Mouse (Mus musculus): ENCODE results near the gene Thrsp. TPM values are rescaled to one million over a fixed set of nuclear protein-coding genes. Genes with fewer than 3 reads are reported as not detected.

The Thrsp gene
- polyA plus RNA-seq, 1 experiment from 2014 or later, result 5.3 TPM

DNA sequence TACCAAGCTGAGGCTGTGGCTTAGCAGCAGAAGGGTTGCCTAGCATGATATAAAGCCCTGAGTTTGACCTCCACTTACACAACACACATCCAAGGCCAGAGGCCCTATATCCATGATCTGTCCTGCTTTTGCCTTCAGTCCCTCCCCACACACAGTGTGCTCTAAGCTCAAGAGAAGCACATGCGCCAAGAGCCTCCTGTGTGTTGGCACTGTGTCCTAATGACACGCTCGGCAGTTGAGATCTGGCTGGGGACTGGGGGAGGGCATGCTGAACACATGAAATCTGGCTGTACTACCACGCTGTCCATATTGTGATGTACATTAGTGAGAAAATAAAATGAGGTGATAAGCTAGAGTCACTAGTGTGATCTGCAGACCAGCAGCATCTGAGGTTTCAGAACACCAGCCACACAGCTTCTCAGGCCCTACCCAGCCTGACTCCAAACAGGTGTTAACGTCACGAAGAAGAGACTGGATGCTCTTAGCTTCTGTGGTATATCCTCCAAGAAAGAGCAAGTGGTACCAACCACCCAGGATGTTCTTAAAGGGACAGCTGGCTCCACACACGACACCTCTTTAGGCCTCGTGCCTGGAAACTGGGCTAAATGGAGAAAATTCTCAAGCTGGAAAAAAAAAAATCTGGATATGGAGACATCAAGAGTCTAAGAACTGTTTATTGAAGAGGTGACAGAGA lies 3.6 kb upstream of the Thrsp start:
- H3K27me3 ChIP-seq (replicated peaks; ENCODE audit: control insufficient read depth, insufficient read depth, low read length), result no peaks in the 10 kb centered on the region
- H3K27ac ChIP-seq (ENCODE audit: low read length), result no peak overlapping the region
- H3K9ac ChIP-seq (replicated peaks; ENCODE audit: low read depth, low read length), result no peak overlapping the region
- peaks cover 12% of the 10 kb centered on the region for H3K4me1 ChIP-seq (replicated peaks; ENCODE audit: control insufficient read depth, insufficient read depth, low read length)
- H3K9me3 ChIP-seq (ENCODE audit: control insufficient read depth, low read length), result no peaks in the 10 kb centered on the region
- H3K4me2 ChIP-seq (ENCODE audit: low read length), result no peak overlapping the region
- WGBS, result 56% methylated on average over 8 of the region's 8 CpGs
- no peaks in the 10 kb centered on the region for H3K36me3 ChIP-seq (ENCODE audit: control insufficient read depth, insufficient read depth)
- ATAC-seq, result no peak
- H3K4me3 ChIP-seq (replicated peaks; ENCODE audit: low read length), result no peak overlapping the region

DNA sequence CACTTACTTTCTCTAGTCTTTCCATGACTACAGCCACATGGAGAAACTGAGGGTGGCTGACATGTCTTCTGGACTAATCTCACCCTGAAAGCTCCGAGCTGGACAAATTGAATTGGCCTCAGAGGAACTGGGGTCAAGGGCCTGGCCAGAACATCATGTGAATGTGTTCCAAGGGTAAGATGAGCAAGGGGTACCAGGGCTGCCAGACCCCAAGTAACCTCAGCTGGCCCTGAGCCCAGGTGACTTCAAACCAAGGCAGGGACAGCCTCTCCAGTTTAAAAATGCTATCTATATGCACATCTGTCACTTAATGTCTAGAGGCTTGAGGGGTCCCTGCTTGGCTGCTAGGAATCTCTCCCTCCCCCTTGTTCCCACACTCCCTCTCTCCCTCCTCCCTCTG lies 2.9 kb upstream of the Thrsp start:
- 69% methylated on average over 1 of the region's 1 CpGs for WGBS
- H3K4me2 ChIP-seq (ENCODE audit: low read length), result no peak overlapping the region
- ATAC-seq, result no peak

DNA sequence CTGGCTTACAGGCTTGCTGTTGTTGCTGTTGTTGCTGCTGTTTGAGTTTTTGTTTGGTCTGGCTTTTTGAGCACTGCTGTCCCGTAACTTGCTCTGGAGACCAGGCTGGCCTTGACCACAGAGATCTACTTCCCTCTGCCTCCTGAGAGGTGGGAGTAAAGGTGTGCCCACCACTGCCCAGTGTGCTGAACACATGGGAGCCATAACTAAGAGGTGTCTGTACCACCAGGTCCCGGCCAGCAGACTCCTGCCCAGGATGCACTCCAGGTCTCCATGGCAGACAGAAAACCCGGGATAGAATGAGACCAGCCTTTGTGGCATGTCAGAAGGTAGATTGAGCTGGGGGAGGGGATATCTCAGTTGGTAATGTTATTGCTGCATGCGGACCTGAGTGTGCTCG lies 1.6 kb upstream of the Thrsp start:
- no peak overlapping the region for H3K4me2 ChIP-seq (ENCODE audit: low read length)
- H3K27me3 ChIP-seq (replicated peaks; ENCODE audit: control insufficient read depth, insufficient read depth, low read length), result no peaks in the 10 kb centered on the region
- no peaks in the 10 kb centered on the region for H3K9me3 ChIP-seq (ENCODE audit: control insufficient read depth, low read length)
- H3K9ac ChIP-seq (replicated peaks; ENCODE audit: low read depth, low read length), result no peak overlapping the region
- peaks cover 8% of the 10 kb centered on the region for H3K4me1 ChIP-seq (replicated peaks; ENCODE audit: control insufficient read depth, insufficient read depth, low read length)
- ATAC-seq, result no peak
- no peaks in the 10 kb centered on the region for H3K36me3 ChIP-seq (ENCODE audit: control insufficient read depth, insufficient read depth)
- no peak overlapping the region for H3K27ac ChIP-seq (ENCODE audit: low read length)
- H3K4me3 ChIP-seq (replicated peaks; ENCODE audit: low read length), result no peak overlapping the region
- WGBS, result 87% methylated on average over 5 of the region's 5 CpGs

More for the DNA sequence above, 2.9 kb upstream of the Thrsp start:
- H3K36me3 ChIP-seq (ENCODE audit: control insufficient read depth, insufficient read depth), result no peaks in the 10 kb centered on the region
- H3K4me1 ChIP-seq (replicated peaks; ENCODE audit: control insufficient read depth, insufficient read depth, low read length), result peaks cover 12% of the 10 kb centered on the region
- H3K9ac ChIP-seq (replicated peaks; ENCODE audit: low read depth, low read length), result no peak overlapping the region
- H3K9me3 ChIP-seq (ENCODE audit: control insufficient read depth, low read length), result no peaks in the 10 kb centered on the region
- no peak overlapping the region for H3K27ac ChIP-seq (ENCODE audit: low read length)
- no peak overlapping the region for H3K4me3 ChIP-seq (replicated peaks; ENCODE audit: low read length)
- no peaks in the 10 kb centered on the region for H3K27me3 ChIP-seq (replicated peaks; ENCODE audit: control insufficient read depth, insufficient read depth, low read length)

DNA sequence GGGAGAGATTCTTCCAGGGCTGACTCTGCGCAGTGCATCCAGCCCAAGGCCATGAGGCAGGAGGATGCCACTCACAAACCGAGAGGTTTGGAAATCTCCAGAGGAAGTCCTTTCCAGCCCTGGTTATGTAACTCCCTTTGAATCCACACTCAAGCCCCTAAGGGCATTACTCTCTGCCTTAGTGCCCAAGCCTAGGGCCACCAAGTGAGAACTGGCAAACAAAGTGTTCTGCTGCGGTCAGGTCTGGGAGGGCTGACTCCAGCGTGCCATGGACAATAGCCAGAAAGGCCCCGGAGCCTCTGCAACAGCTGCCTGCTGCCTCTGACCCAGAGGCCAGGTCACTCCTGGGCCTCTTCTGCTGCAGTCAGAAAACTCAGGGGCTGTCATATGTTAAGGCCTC lies 1.2 kb upstream of the Thrsp start:
- Histone ChIP-seq H3K9me3 (ENCODE audit: control insufficient read depth, low read length) (no peaks in the 10 kb centered on the region), H3K4me3 (replicated peaks; ENCODE audit: low read length) (no peak overlapping the region), H3K36me3 (ENCODE audit: control insufficient read depth, insufficient read depth) (no peaks in the 10 kb centered on the region), H3K9ac (replicated peaks; ENCODE audit: low read depth, low read length) (no peak overlapping the region), H3K4me2 (ENCODE audit: low read length) (no peak overlapping the region), H3K4me1 (replicated peaks; ENCODE audit: control insufficient read depth, insufficient read depth, low read length) (peaks cover 8% of the 10 kb centered on the region), H3K27me3 (replicated peaks; ENCODE audit: control insufficient read depth, insufficient read depth, low read length) (no peaks in the 10 kb centered on the region), H3K27ac (ENCODE audit: low read length) (no peak overlapping the region)
- ATAC-seq, result no peak
- WGBS, result 77% methylated on average over 5 of the region's 5 CpGs

DNA sequence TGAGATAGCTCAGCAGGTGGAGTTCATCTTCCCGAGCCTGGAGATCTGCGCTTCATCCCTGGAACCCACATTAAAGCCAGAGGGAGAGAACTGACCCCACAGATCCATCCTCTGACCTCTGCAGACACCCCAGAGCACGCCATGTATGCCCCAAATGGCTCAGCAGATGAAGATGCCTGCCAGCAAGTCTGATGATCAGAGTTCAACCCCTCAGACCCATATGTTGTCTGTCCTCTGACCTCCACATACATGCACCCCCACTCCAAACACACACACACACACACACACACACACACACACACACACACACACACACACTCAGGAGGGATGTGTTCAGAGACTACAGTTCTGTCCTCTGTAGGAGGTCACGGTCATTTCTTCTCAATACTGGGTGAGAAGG lies 1.1 kb downstream of the Thrsp start:
- H3K27me3 ChIP-seq (replicated peaks; ENCODE audit: control insufficient read depth, insufficient read depth, low read length), result no peaks in the 10 kb centered on the region
- H3K36me3 ChIP-seq (ENCODE audit: control insufficient read depth, insufficient read depth), result no peaks in the 10 kb centered on the region
- H3K4me1 ChIP-seq (replicated peaks; ENCODE audit: control insufficient read depth, insufficient read depth, low read length), result peaks cover 8% of the 10 kb centered on the region
- H3K9me3 ChIP-seq (ENCODE audit: control insufficient read depth, low read length), result no peaks in the 10 kb centered on the region
- no peak overlapping the region for H3K4me2 ChIP-seq (ENCODE audit: low read length)
- WGBS, result 88% methylated on average over 4 of the region's 4 CpGs
- H3K4me3 ChIP-seq (replicated peaks; ENCODE audit: low read length), result no peak overlapping the region
- ATAC-seq, result no peak
- no peak overlapping the region for H3K27ac ChIP-seq (ENCODE audit: low read length)
- no peak overlapping the region for H3K9ac ChIP-seq (replicated peaks; ENCODE audit: low read depth, low read length)

DNA sequence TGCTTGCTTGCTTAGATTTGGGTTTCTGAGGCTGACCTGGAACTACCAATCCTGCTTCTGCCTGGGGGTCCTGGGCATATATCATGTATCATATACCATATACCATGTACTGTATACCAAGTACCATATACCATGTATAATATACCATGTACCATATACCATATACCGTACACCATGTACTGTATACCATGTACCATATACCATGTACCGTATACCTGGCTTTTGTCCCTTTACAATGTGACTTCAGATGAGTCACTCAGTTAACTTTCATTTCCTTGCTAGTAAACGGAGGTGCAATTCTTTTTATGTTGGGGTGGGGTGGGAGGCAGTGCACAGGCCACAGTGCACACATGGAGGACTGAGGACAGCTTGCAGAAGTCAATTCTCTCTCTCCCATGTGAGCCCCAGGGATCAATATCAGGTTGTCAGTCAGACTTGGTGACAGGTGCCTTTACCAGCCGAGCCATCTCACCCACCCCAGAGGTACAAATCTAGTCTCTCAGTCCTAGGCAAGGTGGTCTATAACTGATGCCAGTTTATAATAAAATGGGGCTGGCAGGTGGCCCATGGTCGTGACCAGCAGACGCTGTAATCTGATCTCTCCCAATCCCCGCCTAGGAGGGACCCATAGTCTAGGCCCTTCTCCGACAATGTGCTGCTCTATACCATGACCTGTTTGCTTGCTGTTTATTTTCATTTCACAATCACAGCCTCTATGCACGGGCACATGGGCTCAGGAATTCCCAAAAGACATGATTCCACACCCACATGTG lies 2.4 kb downstream of the Thrsp start:
- Histone ChIP-seq H3K4me3 (replicated peaks; ENCODE audit: low read length) (no peak overlapping the region), H3K4me2 (ENCODE audit: low read length) (no peak overlapping the region), H3K9ac (replicated peaks; ENCODE audit: low read depth, low read length) (no peak overlapping the region), H3K9me3 (ENCODE audit: control insufficient read depth, low read length) (no peaks in the 10 kb centered on the region), H3K27me3 (replicated peaks; ENCODE audit: control insufficient read depth, insufficient read depth, low read length) (no peaks in the 10 kb centered on the region), H3K4me1 (replicated peaks; ENCODE audit: control insufficient read depth, insufficient read depth, low read length) (peaks cover 5% of the 10 kb centered on the region), H3K36me3 (ENCODE audit: control insufficient read depth, insufficient read depth) (0 out of 2 replicates have a peak, but pooled peaks cover 2% of the 10 kb centered on the region), H3K27ac (ENCODE audit: low read length) (no peak overlapping the region)
- WGBS, result 55% methylated on average over 9 of the region's 9 CpGs
- ATAC-seq, result no peak

DNA sequence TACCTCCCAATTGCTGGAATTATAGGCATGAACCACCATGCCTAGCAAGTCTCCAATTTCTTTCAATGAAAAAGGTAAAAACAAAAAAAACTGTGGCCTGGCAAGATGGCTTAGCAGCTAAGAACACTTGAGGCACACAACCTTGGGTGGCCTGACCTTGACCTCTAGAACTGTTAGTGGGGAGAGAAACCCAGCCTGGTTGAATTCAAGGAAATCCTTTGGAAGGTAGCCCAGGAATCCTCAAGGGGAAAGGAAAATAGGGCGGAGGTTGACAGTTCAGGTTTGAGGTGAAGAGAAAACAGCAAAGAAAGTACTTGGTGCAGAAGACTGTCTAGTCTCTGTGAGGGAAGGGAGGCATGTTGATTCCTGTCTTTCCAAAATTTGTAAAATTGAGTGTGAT lies 3.1 kb downstream of the Thrsp start:
- WGBS, result 95% methylated on average over 1 of the region's 1 CpGs
- Histone ChIP-seq H3K36me3 (ENCODE audit: control insufficient read depth, insufficient read depth) (peaks cover 7% of the 10 kb centered on the region; the same call in 1 of the 2 replicates), H3K4me3 (replicated peaks; ENCODE audit: low read length) (no peak overlapping the region), H3K9me3 (ENCODE audit: control insufficient read depth, low read length) (no peaks in the 10 kb centered on the region), H3K9ac (replicated peaks; ENCODE audit: low read depth, low read length) (no peak overlapping the region), H3K27ac (ENCODE audit: low read length) (no peak overlapping the region), H3K27me3 (replicated peaks; ENCODE audit: control insufficient read depth, insufficient read depth, low read length) (no peaks in the 10 kb centered on the region), H3K4me1 (replicated peaks; ENCODE audit: control insufficient read depth, insufficient read depth, low read length) (peaks cover 5% of the 10 kb centered on the region), H3K4me2 (ENCODE audit: low read length) (no peak overlapping the region)
- ATAC-seq, result no peak

DNA sequence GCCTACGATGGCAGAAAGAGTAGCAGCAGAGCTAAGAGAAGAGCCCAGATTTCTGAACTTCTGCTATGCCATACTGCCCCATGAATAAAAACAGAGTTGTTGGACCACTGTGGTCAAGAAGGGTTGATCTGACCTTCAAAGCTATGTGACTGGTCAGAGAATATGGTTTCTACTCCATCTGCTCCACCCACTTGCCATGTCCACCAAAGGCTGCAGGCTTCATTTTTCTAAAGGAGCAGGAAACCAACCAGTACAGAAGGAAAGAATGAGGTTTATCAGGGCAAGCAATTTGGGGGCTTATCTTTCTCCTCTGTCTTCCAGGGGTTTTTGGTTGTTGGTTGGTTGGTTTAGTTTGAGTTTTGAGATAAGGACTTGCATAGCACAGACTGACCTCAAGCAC lies 3.5 kb downstream of the Thrsp start:
- no peaks in the 10 kb centered on the region for H3K27me3 ChIP-seq (replicated peaks; ENCODE audit: control insufficient read depth, insufficient read depth, low read length)
- peaks cover 8% of the 10 kb centered on the region; the same call in 1 of the 2 replicates for H3K36me3 ChIP-seq (ENCODE audit: control insufficient read depth, insufficient read depth)
- H3K27ac ChIP-seq (ENCODE audit: low read length), result no peak overlapping the region
- H3K4me2 ChIP-seq (ENCODE audit: low read length), result no peak overlapping the region
- WGBS, result 100% methylated on average over 1 of the region's 1 CpGs
- H3K4me3 ChIP-seq (replicated peaks; ENCODE audit: low read length), result no peak overlapping the region
- H3K9me3 ChIP-seq (ENCODE audit: control insufficient read depth, low read length), result no peaks in the 10 kb centered on the region
- H3K4me1 ChIP-seq (replicated peaks; ENCODE audit: control insufficient read depth, insufficient read depth, low read length), result peaks cover 5% of the 10 kb centered on the region
- ATAC-seq, result no peak
- H3K9ac ChIP-seq (replicated peaks; ENCODE audit: low read depth, low read length), result no peak overlapping the region

DNA sequence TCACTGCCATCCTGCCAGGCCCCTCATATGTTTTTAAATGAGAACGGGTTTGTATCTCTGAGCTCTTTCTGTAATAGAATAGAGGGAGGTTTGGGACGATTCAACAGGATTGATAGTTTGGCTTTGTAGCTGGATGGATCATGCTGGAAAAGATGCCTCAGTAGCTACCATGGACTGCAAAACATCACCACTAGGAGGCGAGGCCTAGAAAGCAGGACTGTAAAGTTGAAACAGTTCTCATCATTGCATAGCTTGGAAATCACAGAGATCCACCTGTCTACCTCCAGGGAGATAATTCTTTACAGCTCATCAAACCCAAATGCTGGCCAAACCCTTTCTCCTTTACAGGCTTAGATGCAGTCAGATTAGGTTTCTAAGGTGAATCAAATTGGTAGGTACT lies 6.0 kb downstream of the Thrsp start:
- no peak for ATAC-seq
- H3K9me3 ChIP-seq (ENCODE audit: control insufficient read depth, low read length), result no peaks in the 10 kb centered on the region
- no peak overlapping the region for H3K4me3 ChIP-seq (replicated peaks; ENCODE audit: low read length)
- no peaks in the 10 kb centered on the region for H3K4me1 ChIP-seq (replicated peaks; ENCODE audit: control insufficient read depth, insufficient read depth, low read length)
- H3K27me3 ChIP-seq (replicated peaks; ENCODE audit: control insufficient read depth, insufficient read depth, low read length), result no peaks in the 10 kb centered on the region
- H3K9ac ChIP-seq (replicated peaks; ENCODE audit: low read depth, low read length), result no peak overlapping the region
- H3K4me2 ChIP-seq (ENCODE audit: low read length), result no peak overlapping the region
- H3K36me3 ChIP-seq (ENCODE audit: control insufficient read depth, insufficient read depth), result peaks cover 16% of the 10 kb centered on the region
- WGBS, result 76% methylated on average over 3 of the region's 3 CpGs
- H3K27ac ChIP-seq (ENCODE audit: low read length), result no peak overlapping the region

All from forebrain, embryonic 16.5 days (tissue).